Mouse (Mus musculus): ENCODE measurements around the gene Clstn3. TPM values are rescaled to one million over a fixed set of nuclear protein-coding genes. Genes with fewer than 3 reads are reported as not detected.
"Not testable (repeated sequence)": the region's sequence is repeated elsewhere in the genome, so short reads cannot be mapped to it uniquely, and the experiment has no call there.

Clstn3 gene
- polyA plus RNA-seq, 1 experiment from 2014 or later = 5.9 TPM

GRCm38 (mm10) chr6:124424068-124424498 lies 40.5 kb downstream of the Clstn3 start:
- Histone ChIP-seq H3K36me3 (no peaks in the 10 kb centered on the region), H3K4me2 (no peak overlapping the region), H3K4me3 (replicated peaks) (no peak overlapping the region), H3K27me3 (no peaks in the 10 kb centered on the region), H3K27ac (no peak overlapping the region), H3K9me3 (replicated peaks) (no peaks in the 10 kb centered on the region), H3K9ac (no peak overlapping the region), H3K4me1 (no peaks in the 10 kb centered on the region)
- 41% methylated on average over 1 of the region's 1 CpGs for WGBS
- no peak for ATAC-seq (replicated peaks; ENCODE audit: low FRiP score)

DNA sequence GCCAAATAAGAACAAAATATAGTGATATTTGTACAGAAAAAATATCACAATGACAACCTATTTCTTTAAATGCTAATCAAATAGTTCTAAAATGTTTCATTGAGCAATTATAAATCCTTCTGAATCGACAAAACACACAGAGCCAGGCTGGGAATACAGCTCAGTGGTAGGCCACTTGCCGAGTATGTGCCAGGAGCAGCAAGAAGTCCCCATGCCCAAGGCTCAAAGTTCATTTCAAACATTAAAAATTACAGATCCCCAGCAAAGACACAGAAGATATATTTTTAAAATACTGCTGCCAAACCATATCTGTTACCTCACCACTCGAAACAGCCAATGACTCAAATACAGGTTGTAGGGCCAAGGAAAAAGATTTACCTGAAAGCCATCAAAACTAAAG lies 45.9 kb downstream of the Clstn3 start:
- ATAC-seq (replicated peaks; ENCODE audit: low FRiP score) = no peak
- H3K36me3 ChIP-seq = no peaks in the 10 kb centered on the region
- no peak overlapping the region for H3K4me3 ChIP-seq (replicated peaks)
- H3K9me3 ChIP-seq (replicated peaks) = no peaks in the 10 kb centered on the region
- H3K4me1 ChIP-seq = peaks cover 17% of the 10 kb centered on the region
- no peaks in the 10 kb centered on the region for H3K27me3 ChIP-seq
- no peak overlapping the region for H3K4me2 ChIP-seq
- no peak overlapping the region for H3K27ac ChIP-seq
- 84% methylated on average over 3 of the region's 3 CpGs for WGBS
- no peak overlapping the region for H3K9ac ChIP-seq

DNA sequence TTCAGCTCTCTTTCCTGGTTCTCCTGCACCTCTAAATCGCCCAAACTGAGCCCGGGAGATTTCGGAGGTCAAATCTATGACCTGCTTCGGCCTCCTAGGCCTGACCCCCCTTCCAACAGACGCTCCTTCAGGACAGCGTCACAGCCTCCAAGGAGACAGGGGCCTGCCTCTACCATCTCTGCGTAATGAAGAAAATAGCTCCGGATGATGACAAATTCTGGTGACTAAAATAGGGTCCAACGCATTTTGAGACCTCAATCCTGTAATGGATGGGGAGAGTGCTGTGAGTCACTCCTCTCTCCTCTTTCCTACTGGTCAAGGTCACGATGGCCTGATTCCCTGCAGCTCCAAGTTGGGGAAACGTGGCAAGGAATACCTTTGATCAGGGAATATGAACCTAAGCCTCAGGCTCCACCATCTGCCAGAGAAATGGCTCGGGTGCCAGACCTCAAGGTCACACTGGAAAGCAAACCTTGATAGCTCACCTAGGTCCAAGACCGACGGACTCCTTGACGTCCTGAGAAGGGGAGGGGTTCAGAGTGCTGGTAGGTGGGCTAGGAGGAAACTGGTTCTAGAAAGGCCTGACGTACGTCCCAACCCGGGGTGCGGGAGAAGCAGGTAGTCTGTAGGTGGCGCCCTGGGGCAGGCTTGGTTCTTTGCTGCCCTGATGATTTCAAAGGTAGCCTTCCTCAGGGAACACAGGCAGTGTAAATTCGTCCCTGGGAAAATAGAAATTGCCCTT lies 49.1 kb downstream of the Clstn3 start:
- peak; percentile 67 for ATAC-seq (replicated peaks; ENCODE audit: low FRiP score)
- Histone ChIP-seq H3K36me3 (peaks cover 28% of the 10 kb centered on the region; the same call in 1 of the 2 replicates), H3K4me3 (replicated peaks) (peak overlapping the region; percentile 92), H3K9me3 (replicated peaks) (no peaks in the 10 kb centered on the region), H3K4me2 (peak overlapping the region; percentile 76), H3K9ac (peak overlapping the region; percentile 50), H3K27ac (peak overlapping the region; percentile 89), H3K27me3 (no peaks in the 10 kb centered on the region), H3K4me1 (peaks cover 17% of the 10 kb centered on the region)
- 6% methylated on average over 21 of the region's 21 CpGs for WGBS

GRCm38 (mm10) chr6:124414927-124415325 lies 49.7 kb downstream of the Clstn3 start, which contains the start of gene Pex5:
TSS of gene Pex5 (minus strand) at chr6:124415067.
- Histone ChIP-seq H3K9me3 (replicated peaks) (no peaks in the 10 kb centered on the region), H3K4me1 (peaks cover 17% of the 10 kb centered on the region), H3K27ac (peak within 1 kb of the TSS; percentile 89), H3K4me2 (peak within 1 kb of the TSS; percentile 76), H3K27me3 (no peaks in the 10 kb centered on the region), H3K9ac (peak within 1 kb of the TSS; percentile 83), H3K36me3 (peaks cover 30% of the 10 kb centered on the region; the same call in 1 of the 2 replicates), H3K4me3 (replicated peaks) (peak within 1 kb of the TSS; percentile 92)
- peak; percentile 96 for ATAC-seq (replicated peaks; ENCODE audit: low FRiP score)
- WGBS = under 1% methylated on average over 31 of the region's 36 CpGs

GRCm38 (mm10) chr6:124414150-124414926 lies 50.3 kb downstream of the Clstn3 start:
- WGBS = 2% methylated on average over 45 of the region's 45 CpGs
- peaks cover 17% of the 10 kb centered on the region for H3K4me1 ChIP-seq

DNA sequence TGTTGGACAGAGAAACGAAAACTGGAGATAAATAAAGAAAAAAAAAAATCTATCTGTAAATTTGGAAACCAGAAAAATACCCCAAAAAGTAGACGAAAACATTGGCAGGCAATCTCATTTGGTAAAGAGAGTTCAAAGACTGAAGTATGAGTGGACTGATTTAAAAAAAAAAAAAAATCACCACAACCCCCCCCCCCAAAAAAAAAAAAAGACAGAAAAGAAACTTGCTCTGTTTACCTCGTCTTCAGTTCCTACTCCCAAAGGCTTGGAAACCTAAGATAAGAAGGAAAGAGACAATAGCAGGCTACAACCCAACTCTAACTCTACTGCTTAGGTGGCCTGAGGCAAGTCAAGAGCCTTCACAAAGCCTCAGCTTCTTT lies 50.8 kb downstream of the Clstn3 start:
- peak overlapping the region; percentile 92 for H3K4me3 ChIP-seq (replicated peaks)
- H3K4me2 ChIP-seq = peak overlapping the region; percentile 76
- peaks cover 17% of the 10 kb centered on the region for H3K4me1 ChIP-seq
- 54% methylated on average over 3 of the region's 3 CpGs for WGBS
- peak overlapping the region; percentile 58; the same call in 1 of the 2 replicates for H3K27ac ChIP-seq
- ATAC-seq (replicated peaks; ENCODE audit: low FRiP score) = no peak
- H3K36me3 ChIP-seq = peaks cover 35% of the 10 kb centered on the region; the same call in 1 of the 2 replicates
- peak overlapping the region; percentile 83 for H3K9ac ChIP-seq
- no peaks in the 10 kb centered on the region for H3K27me3 ChIP-seq
- no peaks in the 10 kb centered on the region for H3K9me3 ChIP-seq (replicated peaks)

More at GRCm38 (mm10) chr6:124414150-124414926, 50.3 kb downstream of the Clstn3 start:
- Histone ChIP-seq H3K27me3 (no peaks in the 10 kb centered on the region), H3K4me3 (replicated peaks) (peak overlapping the region; percentile 92), H3K36me3 (peaks cover 30% of the 10 kb centered on the region; the same call in 1 of the 2 replicates), H3K27ac (peak overlapping the region; percentile 58), H3K9ac (peak overlapping the region; percentile 83), H3K9me3 (replicated peaks) (no peaks in the 10 kb centered on the region), H3K4me2 (peak overlapping the region; percentile 76)
- ATAC-seq (replicated peaks; ENCODE audit: low FRiP score) = peak; percentile 52

GRCm38 (mm10) chr6:124408355-124408754 lies 56.2 kb downstream of the Clstn3 start:
- no peak overlapping the region for H3K27ac ChIP-seq
- no peaks in the 10 kb centered on the region; the same call in 1 of the 2 replicates for H3K4me1 ChIP-seq
- no peak overlapping the region for H3K9ac ChIP-seq
- no peak overlapping the region for H3K4me3 ChIP-seq (replicated peaks)
- no peaks in the 10 kb centered on the region for H3K27me3 ChIP-seq
- H3K4me2 ChIP-seq = no peak overlapping the region
- H3K9me3 ChIP-seq (replicated peaks) = no peaks in the 10 kb centered on the region
- ATAC-seq (replicated peaks; ENCODE audit: low FRiP score) = no peak
- WGBS = 94% methylated on average over 5 of the region's 5 CpGs
- H3K36me3 ChIP-seq = peaks cover 76% of the 10 kb centered on the region

DNA sequence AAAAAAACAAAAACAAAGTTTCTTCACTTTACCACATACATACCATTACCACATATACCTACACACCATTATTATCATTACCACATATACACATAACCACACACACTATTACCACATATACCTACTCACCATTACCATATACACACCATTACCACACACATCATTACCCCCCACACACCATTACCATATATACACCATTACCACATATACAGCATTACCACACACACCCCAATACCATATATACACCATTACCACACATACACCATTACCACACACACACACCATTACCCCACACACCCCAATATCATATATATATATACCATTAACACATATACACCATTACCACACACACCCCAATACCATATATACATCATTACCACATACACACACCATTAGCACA lies 57.4 kb downstream of the Clstn3 start:
- Histone ChIP-seq H3K4me3 (replicated peaks) (no peak overlapping the region), H3K36me3 (peaks cover 77% of the 10 kb centered on the region)

GRCm38 (mm10) chr6:124406326-124406725 lies 58.3 kb downstream of the Clstn3 start:
- H3K9me3 ChIP-seq (replicated peaks) = no peaks in the 10 kb centered on the region
- H3K4me2 ChIP-seq = no peak overlapping the region
- H3K4me1 ChIP-seq = no peaks in the 10 kb centered on the region
- no peaks in the 10 kb centered on the region for H3K27me3 ChIP-seq
- no peak overlapping the region for H3K4me3 ChIP-seq (replicated peaks)
- peaks cover 76% of the 10 kb centered on the region for H3K36me3 ChIP-seq
- ATAC-seq (replicated peaks; ENCODE audit: low FRiP score) = no peak
- no peak overlapping the region for H3K27ac ChIP-seq
- no peak overlapping the region for H3K9ac ChIP-seq
- 95% methylated on average over 10 of the region's 10 CpGs for WGBS

More for the DNA sequence above, 57.4 kb downstream of the Clstn3 start:
- H3K27ac ChIP-seq = no peak overlapping the region
- H3K27me3 ChIP-seq = no peaks in the 10 kb centered on the region
- H3K9me3 ChIP-seq (replicated peaks) = no peaks in the 10 kb centered on the region
- H3K4me1 ChIP-seq = no peaks in the 10 kb centered on the region
- no peak overlapping the region for H3K4me2 ChIP-seq
- no peak; the same call in 1 of the 2 replicates for ATAC-seq (replicated peaks; ENCODE audit: low FRiP score)
- H3K9ac ChIP-seq = no peak overlapping the region

DNA sequence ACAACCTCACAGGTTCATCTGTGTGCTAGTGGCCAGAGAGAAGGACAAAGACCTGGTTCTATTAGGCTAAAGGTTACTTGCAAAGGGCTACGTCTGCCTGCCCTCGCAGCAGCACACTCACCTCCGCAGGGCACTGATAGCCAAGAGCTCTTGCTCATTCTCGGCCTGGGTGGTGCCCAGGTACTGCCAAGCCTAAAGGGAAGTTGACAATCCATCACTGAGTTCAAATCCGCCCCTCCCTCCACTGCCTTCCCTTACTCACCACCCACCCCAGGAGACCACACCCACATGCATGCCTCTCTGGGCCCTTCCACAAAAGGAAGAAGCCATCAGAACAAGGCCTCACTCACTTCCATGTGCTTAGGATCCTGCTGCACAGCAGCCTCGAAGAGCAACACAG lies 64.9 kb downstream of the Clstn3 start:
- Histone ChIP-seq H3K9ac (no peak overlapping the region), H3K9me3 (replicated peaks) (no peaks in the 10 kb centered on the region), H3K4me1 (no peaks in the 10 kb centered on the region), H3K27ac (no peak overlapping the region), H3K36me3 (peaks cover 86% of the 10 kb centered on the region), H3K27me3 (no peaks in the 10 kb centered on the region), H3K4me2 (no peak overlapping the region), H3K4me3 (replicated peaks) (no peak overlapping the region)
- no peak for ATAC-seq (replicated peaks; ENCODE audit: low FRiP score)
- WGBS = 98% methylated on average over 6 of the region's 6 CpGs

GRCm38 (mm10) chr6:124394991-124395390 lies 69.6 kb downstream of the Clstn3 start:
- H3K4me2 ChIP-seq; H3K9ac ChIP-seq; H3K4me3 ChIP-seq (replicated peaks); H3K9me3 ChIP-seq (replicated peaks); H3K27ac ChIP-seq; ATAC-seq (replicated peaks; ENCODE audit: low FRiP score); H3K27me3 ChIP-seq; H3K4me1 ChIP-seq: not testable (repeated sequence)
- WGBS = 92% methylated on average over 3 of the region's 3 CpGs
- peaks cover 41% of the 10 kb centered on the region for H3K36me3 ChIP-seq

Measured in kidney, embryonic 15.5 days (tissue).